Mouse (Mus musculus) neural tube, embryonic 14.5 days (tissue): Measurements from ENCODE around the gene Ctsl. TPM values are rescaled to one million over a fixed set of nuclear protein-coding genes. Genes with fewer than 3 reads are reported as not detected.
A peak's percentile ranks its signal among the peaks of the same experiment; 100 is the strongest.

ENCODE experiments used
- ATAC-seq: fragments of 200-750 bp; cut with Nextera tagmentation; 2 replicates; pipeline ENCODE4 v1.8.0; 2017; ENCODE audit warnings: low read depth, mild to moderate bottlenecking, moderate TSS enrichment, moderate library complexity
- H3K27ac ChIP-seq: fragments of 300-500 bp; sonication (generic); 2 replicates; pipeline ENCODE4 v1.5.1; 2014; ENCODE audit warnings: low read depth, mild to moderate bottlenecking, control low read depth, low read length, moderate library complexity, mixed read lengths
- H3K27me3 ChIP-seq: fragments of 300-500 bp; sonication (generic); 2 replicates; pipeline ENCODE4 v1.6.1; 2014; ENCODE audit warnings: low read length; ENCODE audit not compliant: control insufficient read depth, insufficient read depth
- H3K36me3 ChIP-seq: fragments of 300-500 bp; sonication (generic); 2 replicates; pipeline ENCODE4 v1.6.1; 2014; ENCODE audit warnings: low read length, mixed read lengths; ENCODE audit not compliant: control insufficient read depth, insufficient read depth
- H3K4me1 ChIP-seq: fragments of 300-500 bp; sonication (generic); 2 replicates; pipeline ENCODE4 v1.6.1; 2014; ENCODE audit warnings: low read length; ENCODE audit not compliant: control insufficient read depth, insufficient read depth
- H3K4me2 ChIP-seq: fragments of 300-500 bp; sonication (generic); 2 replicates; pipeline ENCODE4 v1.6.1; 2014; ENCODE audit warnings: mild to moderate bottlenecking, low read depth, low read length, control low read depth
- H3K4me3 ChIP-seq: fragments of 300-500 bp; sonication (generic); 2 replicates; pipeline ENCODE4 v1.5.1; 2014; ENCODE audit warnings: low read depth, low read length, control low read depth, mixed read lengths
- H3K9ac ChIP-seq: fragments of 300-500 bp; sonication (generic); replicated peaks from 2 replicates; pipeline ENCODE4 v1.6.1; 2014; ENCODE audit warnings: low read depth, mild to moderate bottlenecking, control low read depth, low read length, mixed read lengths
- H3K9me3 ChIP-seq: fragments of 300-500 bp; sonication (generic); 2 replicates; pipeline ENCODE4 v1.6.1; 2016; ENCODE audit warnings: low read length; ENCODE audit not compliant: control insufficient read depth
- whole genome bisulfite sequencing: fragments of 180-500 bp; shearing (Covaris S2); extraction: QIAGEN DNeasy Blood & Tissue Kit; methylation state at CpG from one replicate; pipeline ENCODE4 v1.1.7; 2014; 5-methylcytosine and 5-hydroxymethylcytosine counted together
- polyA plus RNA-seq: library from polyadenylated mRNA; unstranded; fragments of >200 nt; fragmentation: Nextera tagmentation; extraction: Ambion mirVana; gene quantifications from 2 replicates; pipeline ENCODE4 v1.2.1, GENCODE M21; 2014

The Ctsl gene
- polyA plus RNA-seq, 1 experiment from 2014 or later: 133 TPM

DNA sequence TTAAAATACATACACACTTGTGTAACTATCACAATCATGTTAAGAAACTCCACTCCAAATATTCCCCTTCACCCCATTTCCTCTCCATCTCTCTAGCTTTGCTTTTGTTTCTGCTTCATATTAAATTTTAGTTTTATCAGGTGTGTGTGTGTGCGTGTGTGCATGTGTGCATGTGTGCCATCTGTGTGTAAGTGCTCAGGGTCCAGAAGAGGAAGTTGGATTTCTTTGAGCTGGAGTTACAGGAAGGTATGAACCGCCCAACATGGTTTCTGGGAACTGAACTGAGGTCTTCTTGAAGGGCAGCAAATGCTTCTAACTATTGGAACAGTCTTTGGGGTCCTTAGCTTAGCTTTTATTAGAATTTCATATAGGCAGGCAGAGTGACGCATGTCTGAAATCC is 14.2 kb upstream of the Ctsl start:
- 91% methylated on average over 3 of the region's 3 CpGs for whole genome bisulfite sequencing
- no peak for ATAC-seq
- Histone ChIP-seq H3K36me3 (no peaks in the 10 kb centered on the region), H3K4me2 (no peak overlapping the region), H3K4me3 (no peak overlapping the region), H3K4me1 (no peaks in the 10 kb centered on the region), H3K27me3 (no peaks in the 10 kb centered on the region), H3K9me3 (no peaks in the 10 kb centered on the region), H3K27ac (no peak overlapping the region), H3K9ac (no peak overlapping the region)

GRCm38 (mm10) chr13:64380251-64380650 is 9.6 kb upstream of the Ctsl start:
- no peaks in the 10 kb centered on the region for H3K36me3 ChIP-seq
- no peak overlapping the region for H3K4me2 ChIP-seq
- H3K4me1 ChIP-seq: no peaks in the 10 kb centered on the region
- 92% methylated on average over 2 of the region's 2 CpGs for WGBS
- no peak overlapping the region for H3K27ac ChIP-seq
- no peaks in the 10 kb centered on the region for H3K27me3 ChIP-seq
- no peaks in the 10 kb centered on the region for H3K9me3 ChIP-seq
- no peak overlapping the region for H3K4me3 ChIP-seq
- no peak overlapping the region for H3K9ac ChIP-seq
- no peak for ATAC-seq

- no peak overlapping the region for H3K27ac ChIP-seq
- H3K27me3 ChIP-seq: no peaks in the 10 kb centered on the region
- no peak overlapping the region for H3K4me3 ChIP-seq
- H3K36me3 ChIP-seq: no peaks in the 10 kb centered on the region
- no peak for ATAC-seq
- H3K9me3 ChIP-seq: no peaks in the 10 kb centered on the region
- H3K9ac ChIP-seq: no peak overlapping the region
- no peaks in the 10 kb centered on the region for H3K4me1 ChIP-seq
- no peak overlapping the region for H3K4me2 ChIP-seq
- WGBS: 86% methylated on average over 4 of the region's 4 CpGs
Observed at GRCm38 (mm10) chr13:64378601-64379000, 7.9 kb upstream of the Ctsl start.

DNA sequence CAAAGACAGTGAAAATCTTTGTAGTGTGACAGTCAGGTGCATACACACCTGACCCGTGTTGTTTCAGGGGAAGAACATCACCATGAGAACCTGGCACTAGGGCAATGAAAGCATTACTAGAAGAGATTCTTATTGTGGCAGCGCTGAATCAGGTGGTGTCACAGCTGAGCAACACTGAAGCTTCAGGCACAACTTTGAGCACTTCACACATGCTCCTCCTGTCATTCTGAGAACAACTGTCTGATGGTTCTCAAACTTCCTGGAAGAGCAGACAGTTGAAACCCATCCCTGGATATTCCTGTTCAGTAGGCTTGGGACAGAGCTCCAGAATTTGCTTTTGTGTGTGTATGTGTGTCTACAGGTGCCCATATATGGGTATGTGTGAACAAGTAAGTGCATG is 5.8 kb upstream of the Ctsl start:
- no peaks in the 10 kb centered on the region for H3K9me3 ChIP-seq
- no peak overlapping the region for H3K27ac ChIP-seq
- H3K4me1 ChIP-seq: no peaks in the 10 kb centered on the region
- no peak for ATAC-seq
- no peak overlapping the region for H3K4me3 ChIP-seq
- no peaks in the 10 kb centered on the region for H3K36me3 ChIP-seq
- no peak overlapping the region for H3K9ac ChIP-seq
- no peaks in the 10 kb centered on the region for H3K27me3 ChIP-seq
- WGBS: 90% methylated on average over 2 of the region's 2 CpGs
- H3K4me2 ChIP-seq: no peak overlapping the region

- no peak for ATAC-seq
- H3K4me3 ChIP-seq: no peak overlapping the region
- WGBS: 72% methylated on average over 7 of the region's 7 CpGs
- H3K4me1 ChIP-seq: no peaks in the 10 kb centered on the region
- H3K27me3 ChIP-seq: no peaks in the 10 kb centered on the region
- H3K36me3 ChIP-seq: no peaks in the 10 kb centered on the region
- H3K4me2 ChIP-seq: no peak overlapping the region
- no peak overlapping the region for H3K9ac ChIP-seq
- H3K27ac ChIP-seq: no peak overlapping the region
- H3K9me3 ChIP-seq: no peaks in the 10 kb centered on the region
Observed at GRCm38 (mm10) chr13:64375160-64375559, 4.5 kb upstream of the Ctsl start.

DNA sequence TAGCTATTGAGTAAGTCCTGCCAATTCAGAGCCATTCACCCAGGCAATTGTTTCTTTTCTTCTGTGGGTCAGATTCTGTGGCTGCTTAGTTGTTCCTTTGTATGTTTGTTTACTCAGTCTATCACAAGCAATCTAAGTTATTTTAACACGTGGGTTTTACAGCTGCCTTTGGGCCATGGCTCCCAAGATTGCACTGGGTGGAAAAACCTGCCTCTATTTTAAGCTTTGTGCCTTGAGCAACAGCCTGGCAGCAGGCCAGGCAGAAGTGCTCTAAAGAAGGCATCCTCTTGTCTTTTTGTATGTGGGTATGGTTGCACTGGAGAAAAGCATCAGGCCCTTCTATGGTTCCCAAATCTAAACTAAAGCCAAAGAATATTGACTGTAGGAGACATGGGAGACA is 3.0 kb upstream of the Ctsl start:
- 0% methylated on average over 1 of the region's 1 CpGs for whole genome bisulfite sequencing
- no peak for ATAC-seq
- no peak overlapping the region for H3K9ac ChIP-seq

GRCm38 (mm10) chr13:64369805-64370172 is 901 bp downstream of the Ctsl start:
- Histone ChIP-seq H3K27ac (peak overlapping the region; percentile 44; the same call in 1 of the 2 replicates), H3K9ac (peak overlapping the region; percentile 65), H3K4me3 (peak overlapping the region; percentile 67), H3K4me2 (peak overlapping the region; percentile 81), H3K9me3 (no peaks in the 10 kb centered on the region), H3K4me1 (0 out of 2 replicates have a peak, but pooled peaks cover 7% of the 10 kb centered on the region), H3K36me3 (peaks cover 3% of the 10 kb centered on the region; the same call in 1 of the 2 replicates), H3K27me3 (no peaks in the 10 kb centered on the region)
- WGBS: 0% methylated on average over 28 of the region's 29 CpGs
- ATAC-seq: peak; percentile 86

More for the DNA sequence above, 3.0 kb upstream of the Ctsl start:
- no peaks in the 10 kb centered on the region for H3K9me3 ChIP-seq
- H3K4me2 ChIP-seq: no peak overlapping the region
- H3K36me3 ChIP-seq: no peaks in the 10 kb centered on the region
- 0 out of 2 replicates have a peak, but pooled peaks cover 5% of the 10 kb centered on the region for H3K4me1 ChIP-seq
- H3K27me3 ChIP-seq: no peaks in the 10 kb centered on the region
- H3K4me3 ChIP-seq: no peak overlapping the region
- no peak overlapping the region for H3K27ac ChIP-seq

DNA sequence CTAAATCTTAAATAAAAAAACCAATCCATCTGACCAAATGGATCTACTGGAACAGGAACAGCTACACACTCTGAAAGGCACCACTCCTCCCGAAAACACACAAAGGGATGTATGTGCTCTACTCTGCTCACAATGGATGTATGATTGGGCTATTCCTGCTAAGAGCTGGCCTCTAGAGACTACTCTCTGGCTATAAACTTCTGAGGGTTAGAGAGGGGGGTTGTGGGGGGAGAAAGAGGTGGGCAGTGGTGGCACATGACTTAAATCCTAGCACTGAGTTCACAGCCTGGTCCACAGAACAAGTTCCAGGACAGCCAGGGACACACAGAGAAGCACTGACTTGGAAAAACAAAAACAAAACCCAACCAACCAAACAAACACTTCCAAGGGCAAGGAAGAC is 2.1 kb downstream of the Ctsl start:
- no peak for ATAC-seq
- no peaks in the 10 kb centered on the region for H3K27me3 ChIP-seq
- peaks cover 10% of the 10 kb centered on the region; the same call in 1 of the 2 replicates for H3K36me3 ChIP-seq

DNA sequence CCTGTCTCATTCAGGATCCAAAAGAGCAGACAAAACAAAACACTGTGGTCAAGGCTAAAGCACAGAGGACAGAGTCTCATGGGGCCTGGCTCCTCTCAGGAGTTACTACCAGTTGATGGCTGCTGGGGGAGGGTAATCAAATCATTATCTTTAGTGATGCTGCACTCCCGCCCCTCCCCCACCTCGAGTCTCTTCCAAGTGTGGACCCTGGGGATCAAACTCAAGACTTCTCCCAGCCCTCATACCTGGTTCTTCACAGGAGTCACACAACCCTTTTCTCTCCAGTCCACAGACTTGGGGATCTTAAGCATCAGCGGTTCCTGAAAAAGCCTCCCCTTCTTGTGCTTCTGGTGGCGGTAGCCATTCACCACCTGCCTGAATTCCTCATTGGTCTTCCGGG is 3.1 kb downstream of the Ctsl start:
- H3K4me3 ChIP-seq: no peak overlapping the region
- no peak for ATAC-seq
- no peaks in the 10 kb centered on the region for H3K9me3 ChIP-seq
- 0 out of 2 replicates have a peak, but pooled peaks cover 7% of the 10 kb centered on the region for H3K4me1 ChIP-seq
- H3K9ac ChIP-seq: no peak overlapping the region
- H3K36me3 ChIP-seq: peaks cover 16% of the 10 kb centered on the region; the same call in 1 of the 2 replicates
- H3K27me3 ChIP-seq: no peaks in the 10 kb centered on the region
- no peak overlapping the region for H3K4me2 ChIP-seq
- H3K27ac ChIP-seq: no peak overlapping the region
- 90% methylated on average over 5 of the region's 5 CpGs for whole genome bisulfite sequencing

More for the DNA sequence above, 2.1 kb downstream of the Ctsl start:
- peak overlapping the region; percentile 67; the same call in 1 of the 2 replicates for H3K4me3 ChIP-seq
- no peak overlapping the region for H3K4me2 ChIP-seq
- no peaks in the 10 kb centered on the region for H3K9me3 ChIP-seq
- 0 out of 2 replicates have a peak, but pooled peaks cover 7% of the 10 kb centered on the region for H3K4me1 ChIP-seq
- H3K27ac ChIP-seq: no peak overlapping the region
- WGBS: 77% methylated on average over 1 of the region's 1 CpGs
- H3K9ac ChIP-seq: no peak overlapping the region
